Mouse (Mus musculus): ENCODE results near the gene Arhgef2. TPM values are rescaled to one million over a fixed set of nuclear protein-coding genes. Genes with fewer than 3 reads are reported as not detected.
"Not testable (repeated sequence)": the region's sequence is repeated elsewhere in the genome, so short reads cannot be mapped to it uniquely, and the experiment has no call there.

Gene Arhgef2
- polyA plus RNA-seq, 1 experiment from 2014 or later: 77.1 TPM

DNA sequence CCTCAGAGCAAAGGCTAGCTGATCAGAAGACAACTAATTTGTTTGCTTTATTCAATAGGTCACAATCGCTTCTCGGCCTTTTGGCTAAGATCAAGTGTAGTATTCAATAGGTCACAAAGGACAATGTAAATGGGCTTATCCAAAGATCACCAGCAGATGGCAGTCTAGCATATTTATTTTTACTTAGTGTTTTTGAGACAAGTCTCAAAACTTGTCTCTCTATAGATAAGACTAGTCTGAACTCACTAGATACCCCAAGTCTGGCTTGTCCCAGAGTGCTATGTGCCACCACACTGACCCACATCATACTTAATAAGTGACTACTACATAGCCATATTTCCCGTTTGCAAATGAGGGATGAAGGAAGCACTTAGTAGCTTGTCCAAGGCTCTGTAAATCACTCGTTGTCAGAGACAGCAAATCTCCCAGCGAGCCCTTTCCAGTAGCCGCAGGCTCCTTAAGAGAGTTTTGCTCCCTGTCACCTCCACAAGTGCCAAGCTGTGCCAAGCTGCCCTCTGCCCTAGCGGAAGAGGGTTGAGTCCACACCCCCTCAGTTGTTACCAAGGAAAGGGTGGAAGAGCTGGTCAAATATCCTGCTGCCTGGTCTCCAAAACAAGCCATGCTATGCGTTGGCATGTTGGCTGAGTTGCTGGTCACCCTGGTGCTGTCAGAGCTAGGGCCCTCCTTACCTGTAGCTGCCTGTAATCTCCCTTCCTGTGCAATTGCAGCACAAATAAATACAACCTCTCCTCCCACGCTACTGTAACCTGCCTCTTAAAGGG is 13.6 kb upstream of the Arhgef2 start:
- Histone ChIP-seq H3K4me2 (peak overlapping the region; percentile 27; the same call in 1 of the 2 replicates), H3K9me3 (no peaks in the 10 kb centered on the region), H3K36me3 (peaks cover 17% of the 10 kb centered on the region), H3K27ac (no peak overlapping the region), H3K27me3 (replicated peaks) (no peaks in the 10 kb centered on the region), H3K4me1 (peaks cover 23% of the 10 kb centered on the region), H3K4me3 (replicated peaks) (no peak overlapping the region), H3K9ac (no peak overlapping the region)
- ATAC-seq (ENCODE audit: insufficient read depth, low FRiP score, low read depth): no peak
- 22% methylated on average over 9 of the region's 9 CpGs for WGBS

DNA sequence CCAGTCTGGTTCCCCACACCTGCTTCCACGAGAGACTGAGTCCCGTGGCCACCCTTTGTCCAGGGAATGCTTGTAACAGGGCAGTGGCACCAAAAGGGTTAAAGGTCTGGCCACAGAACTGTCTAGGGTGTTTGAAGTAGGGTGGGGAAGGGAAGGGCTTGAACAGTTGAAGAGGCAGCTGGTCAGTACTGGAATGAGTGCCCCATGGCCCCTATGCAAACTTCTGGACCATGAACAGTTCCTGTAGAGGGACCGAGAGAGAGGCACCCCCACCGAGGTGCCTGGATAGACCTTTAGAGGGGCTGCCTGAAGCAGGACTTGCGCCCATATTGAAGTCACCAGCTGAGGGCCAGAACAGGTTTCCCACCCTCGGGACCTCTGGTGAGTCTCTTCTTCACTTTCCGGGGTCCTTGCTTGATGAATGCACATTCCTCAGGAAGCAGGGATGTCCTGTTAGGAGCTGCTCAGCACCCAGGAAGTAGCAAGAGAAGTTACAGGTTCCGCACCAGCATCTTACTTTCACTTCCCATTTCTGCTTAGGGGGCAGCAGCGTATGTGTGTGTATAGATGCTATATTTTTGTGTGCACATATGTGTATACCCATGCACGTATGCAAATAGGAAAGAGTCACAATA is 12.7 kb upstream of the Arhgef2 start:
- H3K36me3 ChIP-seq: peaks cover 8% of the 10 kb centered on the region
- no peak overlapping the region for H3K27ac ChIP-seq
- H3K9me3 ChIP-seq: no peaks in the 10 kb centered on the region
- H3K9ac ChIP-seq: no peak overlapping the region
- 0 out of 2 replicates have a peak overlapping the region, but pooled peaks have one; percentile 2 for H3K4me2 ChIP-seq
- H3K27me3 ChIP-seq (replicated peaks): no peaks in the 10 kb centered on the region
- ATAC-seq (ENCODE audit: insufficient read depth, low FRiP score, low read depth): peak; percentile 31; the same call in 1 of the 2 replicates
- no peak overlapping the region for H3K4me3 ChIP-seq (replicated peaks)
- H3K4me1 ChIP-seq: peaks cover 23% of the 10 kb centered on the region
- 68% methylated on average over 10 of the region's 10 CpGs for WGBS

DNA sequence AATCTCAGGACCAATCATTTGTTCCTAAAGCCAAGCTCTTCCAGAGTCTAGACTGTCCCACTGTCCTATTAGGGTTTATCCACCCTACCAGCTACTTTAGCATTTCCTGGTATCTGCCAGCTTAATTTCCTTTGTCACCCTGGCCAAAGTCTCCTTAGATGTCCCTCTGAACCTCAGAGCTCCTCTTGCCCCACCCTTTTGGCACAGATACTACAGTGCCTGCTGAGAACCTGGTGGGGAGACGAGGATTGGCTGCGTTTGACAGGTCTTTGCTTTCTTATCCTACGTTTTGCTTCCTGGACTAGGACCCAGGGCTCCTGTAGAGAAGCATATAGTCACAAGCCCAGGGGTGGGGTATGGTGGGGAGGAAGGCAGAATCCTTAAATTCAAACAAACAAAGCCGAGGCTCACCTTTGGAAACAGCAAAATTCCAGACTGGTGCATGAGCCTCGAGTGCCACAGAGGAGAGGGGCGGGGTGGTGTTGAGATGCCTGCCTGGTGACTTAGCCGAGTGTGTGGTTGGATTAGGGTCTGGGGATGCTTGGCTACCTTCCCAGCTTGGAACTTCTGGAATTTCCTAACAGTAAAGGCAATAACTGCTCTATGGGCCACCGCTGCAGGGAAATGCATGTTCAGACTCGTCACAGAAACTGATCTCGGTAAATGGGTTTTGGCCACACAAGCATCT is 11.7 kb upstream of the Arhgef2 start:
- no peak for ATAC-seq (ENCODE audit: insufficient read depth, low FRiP score, low read depth)

DNA sequence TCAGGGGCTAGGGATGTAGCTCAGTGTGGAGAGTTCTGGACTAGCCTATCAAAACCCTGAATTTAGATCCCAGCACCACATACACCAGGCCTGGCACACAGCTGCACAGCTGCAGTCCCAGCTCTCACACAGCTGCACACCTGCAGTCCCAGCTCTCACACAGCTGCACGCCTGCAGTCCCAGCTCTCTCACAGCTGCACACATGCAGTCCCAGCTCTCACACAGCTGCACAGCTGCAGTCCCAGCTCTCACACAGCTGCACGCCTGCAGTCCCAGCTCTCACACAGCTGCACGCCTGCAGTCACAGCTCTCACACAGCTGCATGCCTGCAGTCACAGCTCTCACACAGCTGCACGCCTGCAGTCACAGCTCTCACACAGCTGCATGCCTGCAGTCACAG is 9.2 kb upstream of the Arhgef2 start:
- H3K4me2 ChIP-seq; H3K9ac ChIP-seq; ATAC-seq (ENCODE audit: insufficient read depth, low FRiP score, low read depth); H3K27me3 ChIP-seq (replicated peaks); H3K27ac ChIP-seq; H3K36me3 ChIP-seq; H3K9me3 ChIP-seq; H3K4me3 ChIP-seq (replicated peaks): not testable (repeated sequence)
- WGBS: 79% methylated on average over 4 of the region's 4 CpGs
- peaks cover 19% of the 10 kb centered on the region for H3K4me1 ChIP-seq

More for the DNA sequence above, 11.7 kb upstream of the Arhgef2 start:
- Histone ChIP-seq H3K4me1 (peaks cover 23% of the 10 kb centered on the region), H3K4me3 (replicated peaks) (no peak overlapping the region), H3K4me2 (0 out of 2 replicates have a peak overlapping the region, but pooled peaks have one; percentile 16), H3K9me3 (no peaks in the 10 kb centered on the region), H3K9ac (no peak overlapping the region), H3K27ac (no peak overlapping the region), H3K36me3 (no peaks in the 10 kb centered on the region), H3K27me3 (replicated peaks) (no peaks in the 10 kb centered on the region)
- 38% methylated on average over 10 of the region's 10 CpGs for WGBS

DNA sequence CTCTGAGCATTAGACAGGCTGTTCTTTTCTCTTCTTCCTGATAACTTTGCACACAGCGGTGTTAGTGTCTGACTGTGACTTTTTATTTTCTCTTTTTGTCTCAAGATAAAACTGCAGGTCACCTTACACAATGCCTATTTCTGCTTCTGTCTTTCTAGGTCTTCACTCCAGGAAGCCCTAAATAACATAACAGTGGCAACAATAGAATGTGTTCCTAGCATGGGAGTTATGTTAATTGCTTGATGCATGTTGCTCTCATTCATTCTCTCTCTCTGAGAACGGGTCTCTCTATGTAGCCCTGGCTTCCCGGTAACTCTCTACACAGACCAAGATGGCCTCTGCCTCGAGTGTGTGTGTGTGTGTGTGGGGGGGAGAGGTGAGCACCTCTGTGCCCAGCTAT is 3.3 kb upstream of the Arhgef2 start:
- H3K9ac ChIP-seq: no peak overlapping the region
- no peaks in the 10 kb centered on the region for H3K27me3 ChIP-seq (replicated peaks)

GRCm38 (mm10) chr3:88603714-88604161 is 2.0 kb upstream of the Arhgef2 start:
- ATAC-seq (ENCODE audit: insufficient read depth, low FRiP score, low read depth): peak; percentile 64; the same call in 1 of the 2 replicates
- 19% methylated on average over 6 of the region's 6 CpGs for WGBS

More for the DNA sequence above, 3.3 kb upstream of the Arhgef2 start:
- Histone ChIP-seq H3K4me1 (peaks cover under 1% of the 10 kb centered on the region; the same call in 1 of the 2 replicates), H3K9me3 (no peaks in the 10 kb centered on the region), H3K27ac (no peak overlapping the region), H3K36me3 (no peaks in the 10 kb centered on the region), H3K4me2 (no peak overlapping the region), H3K4me3 (replicated peaks) (no peak overlapping the region)
- 71% methylated on average over 4 of the region's 4 CpGs for WGBS
- no peak for ATAC-seq (ENCODE audit: insufficient read depth, low FRiP score, low read depth)

GRCm38 (mm10) chr3:88604863-88605262 is 903 bp upstream of the Arhgef2 start:
- Histone ChIP-seq H3K36me3 (no peaks in the 10 kb centered on the region), H3K9me3 (no peaks in the 10 kb centered on the region), H3K27me3 (replicated peaks) (no peaks in the 10 kb centered on the region), H3K9ac (no peak overlapping the region), H3K4me2 (no peak overlapping the region), H3K4me3 (replicated peaks) (no peak overlapping the region), H3K4me1 (peaks cover 5% of the 10 kb centered on the region; the same call in 1 of the 2 replicates), H3K27ac (no peak overlapping the region)
- WGBS: 92% methylated on average over 7 of the region's 7 CpGs
- no peak for ATAC-seq (ENCODE audit: insufficient read depth, low FRiP score, low read depth)

More at GRCm38 (mm10) chr3:88603714-88604161, 2.0 kb upstream of the Arhgef2 start:
- H3K9me3 ChIP-seq: no peaks in the 10 kb centered on the region
- peaks cover 5% of the 10 kb centered on the region; the same call in 1 of the 2 replicates for H3K4me1 ChIP-seq
- H3K4me2 ChIP-seq: no peak overlapping the region
- no peaks in the 10 kb centered on the region for H3K36me3 ChIP-seq
- no peak overlapping the region for H3K9ac ChIP-seq
- H3K27me3 ChIP-seq (replicated peaks): no peaks in the 10 kb centered on the region
- H3K27ac ChIP-seq: no peak overlapping the region
- no peak overlapping the region for H3K4me3 ChIP-seq (replicated peaks)

- ATAC-seq (ENCODE audit: insufficient read depth, low FRiP score, low read depth): peak; percentile 81
- H3K9me3 ChIP-seq: no peaks in the 10 kb centered on the region
- H3K4me3 ChIP-seq (replicated peaks): peak overlapping the region; percentile 15; the same call in 1 of the 2 replicates
- peak overlapping the region; percentile 49 for H3K4me2 ChIP-seq
- no peaks in the 10 kb centered on the region for H3K36me3 ChIP-seq
- under 1% methylated on average over 20 of the region's 20 CpGs for WGBS
- H3K9ac ChIP-seq: peak overlapping the region; percentile 2; the same call in 1 of the 2 replicates
- H3K27ac ChIP-seq: no peak overlapping the region
- peaks cover 5% of the 10 kb centered on the region; the same call in 1 of the 2 replicates for H3K4me1 ChIP-seq
- no peaks in the 10 kb centered on the region for H3K27me3 ChIP-seq (replicated peaks)
Observed at GRCm38 (mm10) chr3:88607065-88607757, 1.4 kb downstream of the Arhgef2 start.

DNA sequence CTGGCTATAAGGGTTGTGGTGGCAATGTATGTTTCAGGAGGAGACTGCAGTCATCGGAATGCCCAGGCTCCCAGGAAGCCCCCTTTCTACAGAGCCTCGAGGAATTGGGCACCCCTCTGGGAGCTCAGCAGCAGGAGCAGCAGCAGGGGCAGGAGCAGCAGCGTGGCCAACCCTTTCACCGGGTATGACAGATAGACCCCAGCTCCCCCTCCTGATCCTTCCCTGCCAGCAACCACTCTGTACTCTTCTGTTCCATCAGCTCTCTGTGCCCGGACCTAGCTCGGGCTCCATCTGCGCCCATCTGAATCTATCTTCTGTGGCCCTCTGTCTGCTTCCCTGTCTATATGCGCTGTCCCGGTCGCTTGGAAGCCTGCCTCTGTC is 2.0 kb downstream of the Arhgef2 start:
- H3K9me3 ChIP-seq: no peaks in the 10 kb centered on the region
- H3K36me3 ChIP-seq: no peaks in the 10 kb centered on the region
- no peaks in the 10 kb centered on the region for H3K27me3 ChIP-seq (replicated peaks)
- WGBS: 27% methylated on average over 10 of the region's 10 CpGs
- H3K27ac ChIP-seq: no peak overlapping the region
- H3K9ac ChIP-seq: peak overlapping the region; percentile 2; the same call in 1 of the 2 replicates
- H3K4me1 ChIP-seq: peaks cover 5% of the 10 kb centered on the region; the same call in 1 of the 2 replicates
- peak overlapping the region; percentile 49 for H3K4me2 ChIP-seq
- ATAC-seq (ENCODE audit: insufficient read depth, low FRiP score, low read depth): peak; percentile 6; the same call in 1 of the 2 replicates
- H3K4me3 ChIP-seq (replicated peaks): no peak overlapping the region

- no peak for ATAC-seq (ENCODE audit: insufficient read depth, low FRiP score, low read depth)
- no peak overlapping the region for H3K27ac ChIP-seq
- H3K9me3 ChIP-seq: no peaks in the 10 kb centered on the region
- no peaks in the 10 kb centered on the region for H3K27me3 ChIP-seq (replicated peaks)
- H3K9ac ChIP-seq: no peak overlapping the region
- WGBS: 50% methylated on average over 4 of the region's 4 CpGs
- H3K4me2 ChIP-seq: no peak overlapping the region
- peaks cover 5% of the 10 kb centered on the region; the same call in 1 of the 2 replicates for H3K4me1 ChIP-seq
- H3K36me3 ChIP-seq: no peaks in the 10 kb centered on the region
- no peak overlapping the region for H3K4me3 ChIP-seq (replicated peaks)
Observed at GRCm38 (mm10) chr3:88609066-88609465, 3.3 kb downstream of the Arhgef2 start.

DNA sequence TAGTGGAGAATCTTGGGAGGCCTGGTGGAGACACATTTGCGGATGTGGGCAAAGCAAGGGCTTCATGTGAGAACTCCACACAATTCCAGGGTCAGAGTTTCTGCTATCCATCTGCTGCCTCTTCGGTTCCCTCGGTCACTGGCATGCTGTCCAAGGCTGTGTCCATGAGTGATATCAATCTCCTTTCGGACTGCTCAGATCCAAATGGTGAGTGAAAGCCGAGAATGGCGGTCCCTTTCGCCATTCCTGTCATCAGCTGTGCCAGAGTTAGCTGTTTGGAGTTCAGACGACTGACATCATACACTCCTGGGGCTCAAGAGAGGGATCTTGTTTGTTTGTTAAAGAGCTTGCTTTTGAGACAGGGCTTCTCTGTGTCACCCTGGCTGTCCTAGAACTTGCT is 8.7 kb downstream of the Arhgef2 start:
- Histone ChIP-seq H3K27ac (no peak overlapping the region), H3K4me3 (replicated peaks) (no peak overlapping the region), H3K27me3 (replicated peaks) (no peaks in the 10 kb centered on the region), H3K4me1 (peaks cover 25% of the 10 kb centered on the region), H3K9me3 (no peaks in the 10 kb centered on the region), H3K4me2 (no peak overlapping the region), H3K36me3 (no peaks in the 10 kb centered on the region), H3K9ac (no peak overlapping the region)
- 79% methylated on average over 8 of the region's 8 CpGs for WGBS
- ATAC-seq (ENCODE audit: insufficient read depth, low FRiP score, low read depth): no peak
